Mouse (Mus musculus) thymus, postnatal 14 days (tissue): Measurements from ENCODE around the gene Tph1.

Experiments used
- DNase-seq: peaks from one replicate; pipeline ENCODE4 v3.0.0; 2021

Tph1 gene

GRCm38 (mm10) chr7:46648431-46649140 is 23.8 kb downstream of the Tph1 start:
- no peak for DNase-seq

- DNase-seq = no peak
Measured at GRCm38 (mm10) chr7:46643172-46643571, 29.2 kb downstream of the Tph1 start.

- no peak for DNase-seq
Measured at GRCm38 (mm10) chr7:46640062-46640461, 32.3 kb downstream of the Tph1 start.

GRCm38 (mm10) chr7:46639692-46640031 is 32.7 kb downstream of the Tph1 start, which contains the start of gene Sergef:
Gene Sergef (minus strand): TSS chr7:46639807.
- no peak for DNase-seq

- DNase-seq = peak; percentile 90
Measured at GRCm38 (mm10) chr7:46638889-46639691, 33.2 kb downstream of the Tph1 start.

- DNase-seq = no peak
Measured at GRCm38 (mm10) chr7:46628375-46628975, 43.9 kb downstream of the Tph1 start.

GRCm38 (mm10) chr7:46623979-46624378 is 48.4 kb downstream of the Tph1 start:
- DNase-seq = no peak

GRCm38 (mm10) chr7:46618416-46619110 is 53.8 kb downstream of the Tph1 start:
- no peak for DNase-seq

GRCm38 (mm10) chr7:46616429-46617005 is 55.8 kb downstream of the Tph1 start:
- DNase-seq = no peak

GRCm38 (mm10) chr7:46615256-46615977 is 56.9 kb downstream of the Tph1 start:
- no peak for DNase-seq

GRCm38 (mm10) chr7:46614263-46614662 is 58.1 kb downstream of the Tph1 start:
- no peak for DNase-seq

GRCm38 (mm10) chr7:46613091-46613490 is 59.2 kb downstream of the Tph1 start:
- no peak for DNase-seq

GRCm38 (mm10) chr7:46612421-46612937 is 59.9 kb downstream of the Tph1 start:
- DNase-seq = no peak

- no peak for DNase-seq
Measured at GRCm38 (mm10) chr7:46611970-46612369, 60.4 kb downstream of the Tph1 start.

GRCm38 (mm10) chr7:46609317-46609716 is 63.0 kb downstream of the Tph1 start:
- DNase-seq = no peak

GRCm38 (mm10) chr7:46607428-46608055 is 64.8 kb downstream of the Tph1 start:
- peak; percentile 69 for DNase-seq

- peak; percentile 63 for DNase-seq
Measured at GRCm38 (mm10) chr7:46607031-46607426, 65.3 kb downstream of the Tph1 start.

- DNase-seq = peak; percentile 85
Measured at GRCm38 (mm10) chr7:46606391-46607030, 65.8 kb downstream of the Tph1 start.

- no peak for DNase-seq
Measured at GRCm38 (mm10) chr7:46603051-46603450, 69.3 kb downstream of the Tph1 start.

- DNase-seq = no peak
Measured at GRCm38 (mm10) chr7:46602079-46602478, 70.3 kb downstream of the Tph1 start.

GRCm38 (mm10) chr7:46601097-46601496 is 71.2 kb downstream of the Tph1 start:
- peak; percentile 49 for DNase-seq
